Mouse (Mus musculus): ENCODE measurements around the gene Ccrl2. TPM values are rescaled to one million over a fixed set of nuclear protein-coding genes. Genes with fewer than 3 reads are reported as not detected.

Gene Ccrl2
- 3.7 and 5.8 TPM in 2 replicates for polyA plus RNA-seq (2015; fragmentation: Nextera tagmentation; extraction: Ambion mirVana)

DNA sequence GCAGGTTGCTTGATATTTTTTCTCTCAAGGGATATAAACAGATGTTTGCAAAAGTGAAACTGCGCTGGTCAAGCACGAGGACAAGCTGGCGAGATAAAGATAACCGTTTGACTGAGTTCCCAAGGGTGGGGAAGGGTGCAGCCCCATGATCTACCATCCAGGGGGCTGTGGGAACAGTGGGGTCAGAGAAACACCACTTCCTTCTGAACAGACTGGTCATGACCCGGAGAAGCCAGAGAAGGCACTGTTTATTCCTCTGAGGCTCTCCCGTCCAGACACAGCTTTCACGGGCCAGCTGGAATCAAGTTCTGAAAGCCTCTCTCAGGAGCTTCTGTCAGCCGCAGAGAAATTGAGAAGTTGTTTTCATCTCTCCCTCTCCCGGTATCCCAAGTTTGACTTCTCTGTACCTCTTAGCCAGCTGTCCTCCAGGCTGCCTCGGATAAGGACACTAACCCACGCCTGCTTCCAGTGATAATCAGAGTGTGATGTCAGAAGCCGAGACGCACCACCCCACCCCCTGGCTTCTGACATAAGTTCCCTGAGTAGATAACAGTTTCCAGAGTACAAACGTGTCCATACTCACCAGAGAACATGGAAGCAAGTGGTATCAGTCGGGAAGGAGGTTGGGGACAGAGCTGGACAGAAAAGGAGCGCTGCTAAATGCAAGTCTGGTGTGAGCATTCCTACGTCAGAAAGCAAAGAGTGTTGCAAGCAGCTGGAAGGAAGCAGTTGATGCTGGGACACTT, at the start of gene Ccrl2:
Gene Ccrl2, minus strand, starts transcription at position 722 of the 746 bp plus-strand sequence.

DNA sequence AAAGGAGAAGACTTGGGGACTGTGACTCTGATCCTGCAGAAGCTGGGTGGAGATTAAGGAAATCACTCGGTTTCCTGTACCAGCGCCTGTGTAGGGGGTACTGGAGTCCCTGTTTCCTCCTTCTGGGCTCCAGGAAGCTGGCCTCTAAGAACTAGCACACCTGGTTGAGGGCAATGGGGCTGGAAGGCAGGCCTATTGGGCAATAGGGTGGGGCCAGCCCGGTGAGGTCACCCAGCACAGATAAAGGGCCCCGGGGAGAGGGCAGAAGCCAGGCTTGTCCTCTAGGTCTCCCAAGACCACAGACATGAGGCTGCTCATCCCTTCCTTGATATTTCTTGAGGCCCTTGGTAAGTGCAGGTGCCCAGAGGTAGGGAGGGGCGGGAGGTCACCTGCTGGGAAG, 38.3 kb downstream of the Ccrl2 start, which contains the start of gene Ltf:
Gene Ltf, plus strand, starts transcription at position 250 of the 400 bp plus-strand sequence.

Other genes starting within 250 kb of the Ccrl2 start
- not detected in 2 replicates for gene Prss44, start 243.5 kb downstream of the Ccrl2 start, polyA plus RNA-seq (2015; fragmentation: Nextera tagmentation; extraction: Ambion mirVana)
- gene Prss43, start 230.8 kb downstream of the Ccrl2 start, polyA plus RNA-seq (2015; fragmentation: Nextera tagmentation; extraction: Ambion mirVana) = not detected in 2 replicates
- gene Prss45, start 222.9 kb downstream of the Ccrl2 start, polyA plus RNA-seq (2015; fragmentation: Nextera tagmentation; extraction: Ambion mirVana) = not detected in 2 replicates
- gene Prss46, start 213.0 kb downstream of the Ccrl2 start, polyA plus RNA-seq (2015; fragmentation: Nextera tagmentation; extraction: Ambion mirVana) = not detected in 2 replicates
- 0.51 and 0.66 TPM in 2 replicates for gene Prss50, start 199.6 kb downstream of the Ccrl2 start, polyA plus RNA-seq (2015; fragmentation: Nextera tagmentation; extraction: Ambion mirVana)
- 1.8 and 2.7 TPM in 2 replicates for gene Als2cl, start 177.6 kb downstream of the Ccrl2 start, polyA plus RNA-seq (2015; fragmentation: Nextera tagmentation; extraction: Ambion mirVana)
- gene Tmie, start 177.4 kb downstream of the Ccrl2 start, polyA plus RNA-seq (2015; fragmentation: Nextera tagmentation; extraction: Ambion mirVana) = 1.7 and 2.1 TPM in 2 replicates
- gene Fam240a, start 140.7 kb downstream of the Ccrl2 start, polyA plus RNA-seq (2015; fragmentation: Nextera tagmentation; extraction: Ambion mirVana) = not detected in 2 replicates
- 0.25 and 0.27 TPM in 2 replicates for gene Tdgf1, start 111.4 kb downstream of the Ccrl2 start, polyA plus RNA-seq (2015; fragmentation: Nextera tagmentation; extraction: Ambion mirVana)
- gene Lrrc2, start 106.0 kb downstream of the Ccrl2 start, polyA plus RNA-seq (2015; fragmentation: Nextera tagmentation; extraction: Ambion mirVana) = 6.2 and 9.1 TPM in 2 replicates
- 0.93 and 1.8 TPM in 2 replicates for gene Rtp3, start 66.9 kb downstream of the Ccrl2 start, polyA plus RNA-seq (2015; fragmentation: Nextera tagmentation; extraction: Ambion mirVana)
- gene Ltf, start 38.2 kb downstream of the Ccrl2 start, polyA plus RNA-seq (2015; fragmentation: Nextera tagmentation; extraction: Ambion mirVana) = 8.4 and 15.2 TPM in 2 replicates
- gene Lrrfip2, start 60.1 kb upstream of the Ccrl2 start, polyA plus RNA-seq (2015; fragmentation: Nextera tagmentation; extraction: Ambion mirVana) = 29.8 and 36.3 TPM in 2 replicates
- gene Mlh1, start 214.3 kb upstream of the Ccrl2 start, polyA plus RNA-seq (2015; fragmentation: Nextera tagmentation; extraction: Ambion mirVana) = 14.2 and 24.3 TPM in 2 replicates
- 12.1 and 13.4 TPM in 2 replicates for gene Epm2aip1, start 214.4 kb upstream of the Ccrl2 start, polyA plus RNA-seq (2015; fragmentation: Nextera tagmentation; extraction: Ambion mirVana)

Data from adrenal gland, postnatal 0 days (tissue).